Mouse (Mus musculus) bone marrow macrophage, adult 2 months (primary cell): ENCODE results near the gene Cyb5r2. TPM values are rescaled to one million over a fixed set of nuclear protein-coding genes. Genes with fewer than 3 reads are reported as not detected.

Experiments used
- H3K27ac ChIP-seq: 2 replicates; pipeline ENCODE4 v1.5.1; 2012; ENCODE audit warnings: low read depth, low read length; ENCODE audit not compliant: insufficient read depth
- H3K4me1 ChIP-seq: 2 replicates; pipeline ENCODE4 v1.6.1; 2012; ENCODE audit warnings: low read length; ENCODE audit not compliant: control insufficient read depth, insufficient read depth
- H3K4me3 ChIP-seq: 2 replicates; pipeline ENCODE4 v1.5.1; 2012; ENCODE audit warnings: mild to moderate bottlenecking, low read length, moderate library complexity; ENCODE audit not compliant: insufficient read depth
- CTCF ChIP-seq: IDR thresholded peaks from 2 replicates; pipeline ENCODE4 v1.5.1; 2012; ENCODE audit warnings: low read depth, mild to moderate bottlenecking, low read length, moderate library complexity
- POLR2A ChIP-seq: IDR thresholded peaks from 2 replicates; pipeline ENCODE4 v1.6.1; 2012; ENCODE audit warnings: mild to moderate bottlenecking, low read depth, low read length, borderline replicate concordance
- polyA plus RNA-seq: library from polyadenylated mRNA; stranded (reverse); fragments of >200 nt; gene quantifications from 2 replicates; pipeline ENCODE4 v1.2.4, GENCODE M21; 2012; ENCODE audit not compliant: missing spikeins, insufficient read depth, insufficient read length

The Cyb5r2 gene
- polyA plus RNA-seq, 1 experiment, result not detected

DNA sequence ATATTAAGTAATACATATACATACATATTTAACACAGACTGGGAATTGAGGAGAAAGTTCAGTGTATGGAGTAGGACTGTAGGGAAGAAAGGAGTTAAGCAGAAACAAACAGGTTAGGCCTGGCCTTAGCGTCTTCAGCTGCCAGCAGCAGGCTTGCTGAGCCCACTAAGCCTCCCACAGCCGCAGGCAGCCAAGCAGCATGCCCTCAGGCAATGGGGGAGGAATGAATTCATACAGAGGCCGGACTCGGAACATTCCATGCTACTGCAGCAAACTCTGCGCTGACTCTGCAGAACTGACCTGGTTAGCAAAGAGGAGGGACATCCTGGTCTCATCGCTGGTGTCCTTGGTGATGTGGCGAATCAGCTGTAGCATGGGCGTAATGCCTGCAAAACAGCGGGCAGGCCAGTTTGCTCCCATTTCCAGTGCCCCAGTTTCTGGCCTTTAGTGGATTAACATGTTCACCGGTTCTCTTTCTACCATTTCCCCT, 5.8 kb downstream of the Cyb5r2 start:
- TF ChIP-seq CTCF (no peak), POLR2A (no peak)
- H3K4me1 ChIP-seq, result peaks cover 6% of the 10 kb centered on the region
- H3K27ac ChIP-seq, result no peak overlapping the region
- H3K4me3 ChIP-seq, result no peak overlapping the region

DNA sequence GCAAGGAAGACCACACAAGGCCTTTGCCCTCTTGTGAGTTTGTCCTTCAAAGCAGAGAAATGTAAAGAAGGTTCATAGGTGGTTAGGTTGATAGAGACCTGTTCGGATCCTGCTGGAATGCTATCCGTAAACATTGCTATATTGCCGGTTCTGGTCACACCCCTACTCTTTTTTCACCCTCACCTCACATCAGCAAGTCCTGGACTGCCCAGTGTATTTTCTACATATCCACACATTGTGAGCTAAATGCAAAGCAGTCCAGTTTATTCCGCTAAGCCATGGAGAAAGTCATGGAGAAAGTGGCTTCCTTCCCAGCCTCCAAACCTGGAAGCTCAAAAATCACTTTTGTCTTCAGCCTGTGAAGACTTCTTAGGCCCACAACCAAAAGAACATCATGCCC, 8.1 kb downstream of the Cyb5r2 start:
- TF ChIP-seq POLR2A (no peak), CTCF (no peak)
- Histone ChIP-seq H3K4me1 (peaks cover 6% of the 10 kb centered on the region), H3K27ac (no peak overlapping the region), H3K4me3 (no peak overlapping the region)

DNA sequence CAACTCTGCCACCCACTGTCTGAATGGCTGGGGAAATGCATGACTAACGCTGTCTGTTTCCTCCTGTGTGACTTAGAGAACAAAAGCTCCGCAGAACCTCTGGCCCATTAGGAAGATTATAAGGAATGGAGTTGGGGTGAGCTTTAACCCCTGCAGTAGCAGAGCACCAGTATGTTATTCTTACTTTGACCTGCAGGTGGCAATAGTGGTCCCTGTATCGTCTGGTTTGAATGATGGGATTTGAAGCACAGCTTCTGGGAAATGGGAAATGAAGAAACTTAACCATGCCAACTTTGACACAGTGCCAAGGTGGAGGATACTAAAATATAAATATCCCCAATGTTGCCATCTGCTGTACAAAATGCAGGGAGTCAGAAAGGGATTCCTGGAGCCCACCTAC, 8.6 kb downstream of the Cyb5r2 start:
- Histone ChIP-seq H3K4me1 (peaks cover 6% of the 10 kb centered on the region), H3K4me3 (no peak overlapping the region), H3K27ac (no peak overlapping the region)
- TF ChIP-seq CTCF (no peak), POLR2A (no peak)

DNA sequence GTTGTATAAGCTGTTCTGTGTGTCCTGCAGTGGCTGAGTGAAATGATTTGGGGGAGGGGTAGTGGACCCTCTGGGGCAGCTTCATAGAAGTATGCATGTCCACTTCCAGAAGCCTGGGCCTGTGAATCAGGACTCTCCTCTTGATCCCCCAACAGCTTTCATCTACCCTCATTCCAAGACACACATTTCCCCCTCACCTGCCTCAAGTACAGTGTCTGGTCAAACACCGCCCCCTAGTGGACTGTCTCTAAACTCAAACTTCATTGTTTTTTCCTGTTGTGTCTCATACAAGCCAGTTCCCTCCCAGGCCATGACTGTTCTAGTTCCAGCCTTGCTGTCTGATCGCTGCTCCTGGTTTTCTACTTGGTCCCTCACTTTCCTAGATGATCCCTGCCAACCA, 9.9 kb downstream of the Cyb5r2 start:
- Histone ChIP-seq H3K4me1 (peaks cover 6% of the 10 kb centered on the region), H3K4me3 (no peak overlapping the region), H3K27ac (no peak overlapping the region)
- TF ChIP-seq POLR2A (no peak), CTCF (peak; percentile 56; the same call in 1 of the 2 replicates)

DNA sequence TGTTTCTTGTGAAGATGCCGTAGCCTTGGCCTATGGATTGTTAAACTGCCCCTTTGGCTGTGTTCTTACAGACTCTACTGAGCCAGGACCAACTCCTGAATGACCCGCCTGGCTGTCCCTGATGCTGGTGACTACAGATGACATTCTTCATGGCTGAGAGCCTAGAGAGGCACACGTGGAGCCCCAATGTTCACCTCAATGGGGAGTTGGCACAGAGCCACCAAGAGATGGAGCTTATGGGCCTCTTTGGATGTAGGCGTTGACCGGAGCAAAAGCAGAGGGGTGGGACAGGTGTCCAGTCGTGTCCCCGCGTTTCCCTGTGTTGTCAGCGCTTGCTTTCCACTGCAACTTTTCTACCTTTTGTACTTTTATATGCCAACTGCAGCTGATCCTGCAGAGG, 10.4 kb downstream of the Cyb5r2 start:
- Histone ChIP-seq H3K27ac (no peak overlapping the region), H3K4me3 (no peak overlapping the region), H3K4me1 (peaks cover 6% of the 10 kb centered on the region)
- TF ChIP-seq CTCF (no peak), POLR2A (no peak)

DNA sequence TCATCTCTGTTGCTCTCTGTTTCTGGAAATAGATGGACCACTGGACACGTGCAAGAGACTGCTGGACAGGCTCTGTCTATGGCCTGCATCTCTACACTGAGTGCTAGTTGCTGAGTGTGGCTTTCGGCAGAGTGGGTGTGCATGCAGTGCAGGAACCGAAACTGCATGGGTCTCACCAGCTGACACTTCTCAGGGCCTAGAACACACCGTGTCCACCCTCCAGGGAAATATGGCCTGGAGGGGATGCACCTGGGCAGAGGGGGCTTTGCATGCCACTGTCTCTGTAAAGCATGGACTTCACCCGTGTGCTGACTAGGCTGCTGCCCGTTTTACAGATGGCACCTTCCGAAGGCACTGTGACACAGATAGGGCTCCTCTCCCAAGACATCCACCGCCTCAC, 11.8 kb downstream of the Cyb5r2 start:
- H3K4me3 ChIP-seq, result no peak overlapping the region
- no peak overlapping the region for H3K27ac ChIP-seq
- peaks cover 6% of the 10 kb centered on the region for H3K4me1 ChIP-seq
- no peak for TF ChIP-seq POLR2A
- TF ChIP-seq CTCF, result no peak

DNA sequence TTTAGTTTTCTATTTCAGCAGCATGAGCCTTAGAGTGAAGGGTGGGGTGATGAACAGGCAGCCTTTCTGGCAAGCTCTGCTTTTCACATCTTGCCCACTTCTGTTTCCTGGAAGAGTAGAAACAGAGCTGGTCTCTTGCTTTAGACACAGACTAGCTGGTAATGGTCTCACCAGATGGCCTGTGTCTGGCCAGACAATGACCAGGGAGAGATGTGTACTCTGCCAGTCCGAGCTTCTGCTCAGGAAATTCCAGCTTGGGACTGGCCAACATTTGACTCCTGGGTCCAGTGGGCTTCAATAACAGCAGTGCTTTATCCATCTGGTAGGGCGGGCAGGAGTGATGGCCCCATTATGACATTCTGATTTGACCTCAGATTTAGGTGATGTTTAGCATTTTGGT, 12.7 kb downstream of the Cyb5r2 start:
- H3K4me3 ChIP-seq, result no peak overlapping the region
- TF ChIP-seq POLR2A (no peak), CTCF (no peak)
- H3K4me1 ChIP-seq, result peaks cover 6% of the 10 kb centered on the region
- no peak overlapping the region for H3K27ac ChIP-seq

DNA sequence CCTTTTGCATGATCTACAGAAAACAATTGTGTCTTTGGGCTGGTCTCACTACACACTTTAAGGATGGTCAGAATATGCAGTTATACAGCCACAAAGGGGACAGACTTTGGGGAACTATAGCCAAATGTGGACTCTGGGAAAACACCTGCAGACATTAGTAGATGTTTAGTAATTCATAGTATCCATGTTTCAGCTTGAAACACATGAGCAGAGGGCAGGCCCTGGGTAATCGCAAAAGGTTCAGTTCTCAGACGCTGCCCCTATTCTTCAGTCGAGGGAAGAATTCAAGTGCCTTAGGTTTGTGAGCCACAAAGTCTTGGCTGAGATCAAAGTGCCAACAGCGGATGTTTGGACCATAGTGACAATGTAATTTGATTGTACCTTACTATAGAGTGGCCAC, 13.4 kb downstream of the Cyb5r2 start:
- H3K27ac ChIP-seq, result no peak overlapping the region

DNA sequence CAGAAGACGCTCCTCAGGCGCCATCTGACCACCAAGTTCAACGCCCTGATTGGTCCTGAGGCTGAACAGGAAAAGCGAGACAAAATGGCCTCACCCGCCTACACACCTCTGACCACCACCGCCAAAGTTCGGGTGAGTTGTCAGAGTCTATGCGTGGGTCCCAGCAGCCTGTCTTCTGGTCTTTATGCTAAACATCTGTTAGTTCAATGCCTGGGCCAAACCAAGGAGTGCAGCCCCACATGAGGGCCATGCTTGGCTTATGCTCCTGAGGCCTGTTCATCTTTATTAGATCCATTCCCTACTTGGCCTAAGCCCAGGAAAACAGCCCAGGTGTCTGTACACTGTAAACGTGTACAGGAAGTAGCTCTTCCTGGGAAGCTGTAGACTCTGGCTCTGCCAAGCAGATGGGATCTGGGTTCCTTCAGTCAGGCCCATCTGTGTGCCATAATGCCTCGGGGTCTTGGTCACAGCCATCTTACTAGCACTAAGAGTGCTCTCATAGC, 14.8 kb downstream of the Cyb5r2 start:
- no peak for TF ChIP-seq CTCF
- no peak overlapping the region for H3K27ac ChIP-seq
- no peak overlapping the region for H3K4me3 ChIP-seq
- no peaks in the 10 kb centered on the region for H3K4me1 ChIP-seq

More for the DNA sequence above, 13.4 kb downstream of the Cyb5r2 start:
- TF ChIP-seq POLR2A (no peak), CTCF (no peak)
- Histone ChIP-seq H3K4me1 (peaks cover under 1% of the 10 kb centered on the region; the same call in 1 of the 2 replicates), H3K4me3 (no peak overlapping the region)

DNA sequence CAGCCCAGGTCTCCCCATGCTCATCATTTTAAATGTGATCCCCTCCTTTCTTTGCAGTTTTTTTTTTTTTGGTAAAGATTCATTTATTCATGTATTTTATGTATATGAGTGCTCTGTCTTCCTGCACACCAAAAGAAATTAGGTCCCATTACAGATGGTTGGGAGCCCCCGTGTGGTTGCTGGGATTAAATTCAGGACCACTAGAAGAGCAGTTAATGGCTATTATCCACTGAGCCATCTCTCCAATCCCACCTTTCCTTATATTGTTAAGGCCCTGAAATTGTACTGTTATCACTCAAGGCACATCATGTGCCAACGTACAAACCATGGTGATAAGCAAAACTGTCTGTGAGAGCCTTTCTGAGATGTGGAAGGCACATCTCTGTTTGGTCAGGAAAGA, 19.1 kb downstream of the Cyb5r2 start:
- Histone ChIP-seq H3K4me3 (no peak overlapping the region), H3K27ac (no peak overlapping the region), H3K4me1 (no peaks in the 10 kb centered on the region)
- no peak for TF ChIP-seq POLR2A
- TF ChIP-seq CTCF, result no peak

DNA sequence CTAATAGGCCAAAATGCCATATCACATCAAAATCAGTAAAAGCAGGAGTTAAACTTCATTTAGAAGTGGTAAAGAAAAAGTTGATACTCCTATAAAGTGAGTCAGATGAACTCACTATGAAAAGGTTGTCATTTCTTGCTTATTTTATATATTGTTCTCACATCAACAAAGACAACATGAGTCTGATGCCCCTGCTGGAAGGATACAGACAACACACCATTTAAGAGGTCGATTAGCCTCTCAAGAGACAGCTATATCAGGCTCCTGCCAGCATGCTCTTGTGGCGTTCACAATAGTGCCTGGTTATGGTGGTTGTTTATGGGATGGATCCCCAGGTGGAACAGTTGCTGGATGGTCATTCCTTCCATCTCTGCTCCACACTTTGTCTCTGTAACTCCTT, 24.7 kb downstream of the Cyb5r2 start:
- H3K4me1 ChIP-seq, result no peaks in the 10 kb centered on the region
- TF ChIP-seq POLR2A, result no peak
- TF ChIP-seq CTCF, result no peak
- no peak overlapping the region for H3K27ac ChIP-seq
- H3K4me3 ChIP-seq, result no peak overlapping the region
